Mouse (Mus musculus) C2C12 (cell line): ENCODE data around the gene Bco1. TPM values are rescaled to one million over a fixed set of nuclear protein-coding genes. Genes with fewer than 3 reads are reported as not detected.

Source experiments
- H3K27me3 ChIP-seq: one replicate; pipeline ENCODE4 v1.6.1; 2011; ENCODE audit not compliant: control insufficient read depth, insufficient read depth, insufficient read length
- H3K36me3 ChIP-seq: one replicate; pipeline ENCODE4 v1.6.1; 2011; ENCODE audit not compliant: control insufficient read depth, insufficient read depth
- H3K4me3 ChIP-seq: one replicate; pipeline ENCODE4 v1.5.1; 2011; ENCODE audit warnings: mild to moderate bottlenecking, control low read depth; ENCODE audit not compliant: poor library complexity, insufficient read depth, severe bottlenecking
- H3K79me2 ChIP-seq: one replicate; pipeline ENCODE4 v1.6.1; 2011; ENCODE audit not compliant: control insufficient read depth, insufficient read depth
- H3K79me3 ChIP-seq: one replicate; pipeline ENCODE4 v1.6.1; 2011; ENCODE audit warnings: low read depth, control low read depth
- H3ac ChIP-seq: one replicate; pipeline ENCODE3; 2011; ENCODE audit warnings: low read depth; ENCODE audit not compliant: control insufficient read depth, insufficient read length
- CEBPB ChIP-seq: IDR thresholded peaks from one replicate; pipeline ENCODE4 v1.6.1; 2011; ENCODE audit warnings: low read depth, mild to moderate bottlenecking, control low read depth, moderate library complexity
- CTCF ChIP-seq: IDR thresholded peaks from one replicate; pipeline ENCODE4 v1.5.1; 2011; ENCODE audit not compliant: control insufficient read depth, insufficient read depth, insufficient read length
- FOSL1 ChIP-seq: IDR thresholded peaks from one replicate; pipeline ENCODE4 v1.8.0; 2011; ENCODE audit warnings: mild to moderate bottlenecking, low read length; ENCODE audit not compliant: poor library complexity, insufficient read depth, severe bottlenecking
- MAX ChIP-seq: IDR thresholded peaks from one replicate; pipeline ENCODE4 v1.6.1; 2011; ENCODE audit warnings: mild to moderate bottlenecking, control low read depth
- MYOD1 ChIP-seq: IDR thresholded peaks from one replicate; pipeline ENCODE4 v1.6.1; 2011; ENCODE audit warnings: low read depth; ENCODE audit not compliant: control insufficient read depth, insufficient read length
- MYOG ChIP-seq: IDR thresholded peaks from one replicate; pipeline ENCODE4 v1.6.1; 2011; ENCODE audit not compliant: control insufficient read depth, insufficient read length; ENCODE audit errors: extremely low read depth
- USF1 ChIP-seq: IDR thresholded peaks from one replicate; pipeline ENCODE4 v1.6.1; 2011; ENCODE audit warnings: low read depth, mild to moderate bottlenecking, control low read depth, moderate library complexity
- polyA plus RNA-seq: library from polyadenylated mRNA; unstranded; fragments of >200 nt; fragmentation: generic; extraction: Trizol; gene quantifications from one replicate; pipeline ENCODE4 v1.2.1, GENCODE M21; 2012; ENCODE audit warnings: missing spikeins

Gene Bco1
- polyA plus RNA-seq, 1 experiment: not detected

DNA sequence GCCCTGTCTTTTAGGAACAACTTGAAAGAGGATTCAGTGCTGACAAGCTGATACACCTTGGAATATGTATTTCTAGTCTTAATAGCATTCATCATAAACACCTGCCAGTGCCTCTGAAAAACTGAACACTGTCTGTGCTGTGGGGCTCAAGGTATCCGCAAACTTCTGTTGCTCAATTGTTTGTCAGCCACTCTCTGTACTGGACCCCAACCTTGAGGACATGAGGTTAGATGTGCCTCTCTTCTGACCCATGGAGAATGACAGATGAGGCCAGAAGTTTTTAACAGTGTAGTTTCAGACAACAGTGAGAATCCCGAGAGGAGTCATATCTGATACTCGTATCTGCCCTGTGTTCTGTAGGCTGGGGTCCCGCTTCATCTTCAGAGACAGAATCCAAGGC is 69.9 kb downstream of the Bco1 start:
- Histone ChIP-seq H3K4me3 (no peak overlapping the region), H3K79me3 (peaks cover 9% of the 10 kb centered on the region), H3K27me3 (no peaks in the 10 kb centered on the region), H3ac (no peak overlapping the region), H3K79me2 (peaks cover 47% of the 10 kb centered on the region), H3K36me3 (no peaks in the 10 kb centered on the region)
- no peak for TF ChIP-seq MYOD1
- no peak for TF ChIP-seq CEBPB

DNA sequence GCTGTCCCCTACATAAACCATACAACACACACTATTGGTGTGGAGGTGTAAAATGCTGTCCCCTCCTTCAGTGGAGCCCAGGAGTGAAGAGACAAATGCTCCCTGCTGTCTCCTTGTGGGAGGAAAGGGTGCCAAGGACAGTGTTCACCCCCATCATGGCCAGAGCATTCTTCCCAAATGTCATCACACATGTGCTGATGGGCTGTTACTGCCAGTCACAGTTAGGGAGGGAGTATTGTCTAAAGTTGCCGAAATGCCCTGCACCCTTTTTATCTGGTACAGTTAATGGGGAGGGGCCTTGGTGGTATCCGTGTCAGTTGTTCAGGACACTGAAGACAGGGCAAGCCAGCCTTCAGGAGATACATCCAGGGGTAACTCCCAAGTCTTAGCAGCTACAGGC is 70.9 kb downstream of the Bco1 start:
- Histone ChIP-seq H3K36me3 (no peaks in the 10 kb centered on the region), H3ac (no peak overlapping the region), H3K79me2 (peaks cover 38% of the 10 kb centered on the region), H3K79me3 (peaks cover 6% of the 10 kb centered on the region), H3K4me3 (no peak overlapping the region), H3K27me3 (no peaks in the 10 kb centered on the region)
- no peak for TF ChIP-seq MYOG
- TF ChIP-seq USF1: no peak
- no peak for TF ChIP-seq CEBPB
- TF ChIP-seq CTCF: no peak
- TF ChIP-seq MAX: no peak
- no peak for TF ChIP-seq MYOD1
- no peak for TF ChIP-seq FOSL1

DNA sequence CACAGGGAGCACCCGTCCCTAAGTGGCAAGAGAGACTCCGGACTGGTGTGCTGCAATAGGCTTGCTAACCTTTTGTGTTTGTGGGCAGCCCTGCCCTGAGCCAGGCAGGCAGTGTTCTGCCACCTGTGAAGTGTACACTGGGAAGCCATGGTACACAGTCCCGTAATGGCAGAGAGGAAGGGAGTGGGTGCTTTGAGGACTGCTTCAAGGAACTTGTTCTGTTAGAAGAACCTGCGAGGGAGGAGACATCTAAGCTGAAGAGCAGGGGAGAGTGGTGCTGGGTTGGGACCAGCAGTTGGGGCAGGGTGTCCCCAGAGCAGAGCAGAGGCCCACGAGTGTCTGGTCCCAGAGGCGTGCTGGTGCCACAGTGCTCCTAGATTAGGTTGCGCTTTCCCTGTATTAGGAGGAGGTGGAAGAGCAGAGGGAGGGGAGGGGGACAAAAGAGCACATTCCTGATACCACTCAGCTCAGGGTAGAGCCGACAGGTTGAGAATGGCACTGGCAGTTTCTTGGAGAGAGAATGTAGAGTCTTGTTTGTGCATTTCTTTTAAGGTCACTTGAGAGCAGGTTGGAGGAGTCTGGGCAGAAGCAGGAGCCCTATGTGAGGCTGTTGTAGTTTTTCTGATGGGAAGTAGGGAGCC is 71.7 kb downstream of the Bco1 start:
- H3K79me2 ChIP-seq: peaks cover 29% of the 10 kb centered on the region
- no peak for TF ChIP-seq USF1
- no peak overlapping the region for H3K4me3 ChIP-seq
- H3ac ChIP-seq: no peak overlapping the region
- H3K36me3 ChIP-seq: no peaks in the 10 kb centered on the region
- peaks cover 3% of the 10 kb centered on the region for H3K79me3 ChIP-seq
- H3K27me3 ChIP-seq: no peaks in the 10 kb centered on the region

DNA sequence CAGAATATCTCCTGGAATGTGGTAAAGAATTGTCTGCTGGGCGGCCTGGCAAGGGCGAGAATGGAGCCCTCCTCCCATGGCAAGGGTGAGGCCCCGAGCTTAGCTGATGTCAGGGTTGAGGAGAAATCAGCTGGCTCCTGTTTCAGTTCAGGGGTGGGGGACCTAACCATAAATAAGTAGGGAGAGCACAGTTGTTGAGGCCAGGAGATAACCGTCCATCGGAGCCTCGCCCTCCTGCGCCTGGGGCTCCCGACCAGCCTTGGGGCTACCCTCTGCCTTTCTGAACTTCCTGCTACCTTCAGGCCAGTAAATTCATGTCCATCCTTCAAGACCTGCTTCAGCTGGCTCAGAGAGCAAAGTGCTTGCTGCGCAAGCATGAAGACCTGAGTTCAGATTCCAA is 72.7 kb downstream of the Bco1 start:
- TF ChIP-seq MYOG (no peak), MYOD1 (no peak), CEBPB (no peak), MAX (no peak), CTCF (no peak), USF1 (no peak), FOSL1 (no peak)
- Histone ChIP-seq H3K27me3 (no peaks in the 10 kb centered on the region), H3K79me2 (peaks cover 19% of the 10 kb centered on the region), H3K36me3 (no peaks in the 10 kb centered on the region), H3K79me3 (peaks cover 2% of the 10 kb centered on the region), H3K4me3 (no peak overlapping the region), H3ac (no peak overlapping the region)

DNA sequence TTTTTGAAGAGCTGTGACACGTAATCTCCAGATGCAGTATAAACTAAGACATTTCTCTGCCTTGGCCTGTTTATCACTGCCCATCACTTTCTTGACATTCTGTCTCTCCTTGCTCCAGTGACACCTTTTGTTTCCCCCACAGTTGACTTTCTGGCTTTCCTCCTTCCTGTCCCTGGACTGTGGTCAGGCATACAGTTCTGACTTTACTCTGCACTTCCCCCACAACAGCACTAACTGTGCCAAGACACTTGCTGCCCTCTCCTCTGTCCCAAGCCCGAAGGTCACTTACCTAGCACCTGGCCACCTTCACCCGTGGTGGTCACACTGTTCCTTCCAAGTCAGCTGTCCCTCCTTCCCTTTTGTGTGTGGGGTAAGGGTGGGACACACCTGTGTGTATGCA is 76.2 kb downstream of the Bco1 start:
- Histone ChIP-seq H3K79me2 (peaks cover 3% of the 10 kb centered on the region), H3K79me3 (peaks cover 3% of the 10 kb centered on the region), H3K4me3 (no peak overlapping the region), H3ac (no peak overlapping the region), H3K36me3 (no peaks in the 10 kb centered on the region), H3K27me3 (no peaks in the 10 kb centered on the region)
- TF ChIP-seq MAX (no peak), MYOD1 (no peak), MYOG (no peak), CEBPB (no peak), FOSL1 (no peak), USF1 (no peak), CTCF (no peak)

DNA sequence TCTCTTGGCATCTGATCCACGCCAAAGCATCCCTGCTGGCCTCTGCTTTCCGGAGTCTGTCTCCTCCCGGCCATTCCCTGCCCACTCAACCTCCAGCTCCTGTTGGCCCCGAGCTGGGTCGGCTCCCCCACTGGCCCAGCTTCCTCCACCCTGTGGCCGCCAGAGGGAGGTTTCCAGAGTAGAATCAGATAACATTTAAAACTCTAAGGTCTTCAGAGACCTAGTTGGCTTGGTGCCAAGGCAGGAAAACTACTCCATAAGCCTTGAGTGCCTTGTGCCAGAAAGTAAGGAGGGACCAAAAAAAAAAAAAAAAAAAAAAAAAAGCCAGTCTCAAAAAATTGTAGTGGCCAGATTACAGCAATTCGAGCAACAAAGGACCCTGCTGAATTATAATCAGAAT is 77.2 kb downstream of the Bco1 start:
- no peak overlapping the region for H3ac ChIP-seq
- H3K27me3 ChIP-seq: no peaks in the 10 kb centered on the region
- no peaks in the 10 kb centered on the region for H3K36me3 ChIP-seq
- H3K79me3 ChIP-seq: peaks cover 3% of the 10 kb centered on the region
- H3K79me2 ChIP-seq: no peaks in the 10 kb centered on the region
- no peak overlapping the region for H3K4me3 ChIP-seq
- TF ChIP-seq MAX: no peak
- TF ChIP-seq MYOD1: no peak
- TF ChIP-seq USF1: no peak
